Mouse (Mus musculus): Measurements from ENCODE around the gene Ccdc113. TPM values are rescaled to one million over a fixed set of nuclear protein-coding genes. Genes with fewer than 3 reads are reported as not detected.

Gene Ccdc113
- polyA plus RNA-seq, 1 experiment from 2014 or later, result 5.4 TPM

DNA sequence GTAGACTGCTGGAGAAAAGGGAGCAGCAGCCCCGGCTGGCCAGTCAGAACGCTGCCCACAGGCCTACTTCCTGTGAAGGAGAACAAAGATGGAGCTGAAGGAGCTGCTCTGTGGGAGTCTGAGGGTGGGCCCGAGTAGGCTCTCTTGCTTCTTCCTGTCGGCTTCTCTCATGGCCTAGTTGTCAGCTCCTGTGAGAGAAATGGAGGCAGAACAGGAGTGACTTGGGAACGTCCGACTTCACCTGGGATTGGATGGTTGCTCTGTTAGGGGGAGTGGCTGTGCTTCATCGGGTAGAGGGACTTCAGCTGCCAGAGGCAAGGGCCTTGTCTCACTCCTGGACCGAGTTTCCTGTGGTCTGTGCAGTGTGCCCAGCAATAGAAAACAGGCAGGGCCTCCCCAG, 14.0 kb downstream of the Ccdc113 start:
- DNase-seq (ENCODE audit: low spot score) (no peak), ATAC-seq (ENCODE audit: low read depth) (no peak)
- Histone ChIP-seq H3K9ac (ENCODE audit: low read depth, low read length) (no peak overlapping the region), H3K36me3 (ENCODE audit: control insufficient read depth, insufficient read depth, low read length) (no peaks in the 10 kb centered on the region), H3K4me3 (ENCODE audit: low read depth, low read length) (no peak overlapping the region), H3K27ac (replicated peaks; ENCODE audit: low read depth, low read length) (no peak overlapping the region), H3K27me3 (replicated peaks; ENCODE audit: control insufficient read depth, insufficient read depth, low read length) (no peaks in the 10 kb centered on the region), H3K9me3 (ENCODE audit: control insufficient read depth, low read length) (no peaks in the 10 kb centered on the region), H3K4me1 (ENCODE audit: control insufficient read depth, insufficient read depth, low read length) (no peaks in the 10 kb centered on the region), H3K4me2 (ENCODE audit: low read depth, low read length) (no peak overlapping the region)
- WGBS, result 44% methylated on average over 8 of the region's 8 CpGs

DNA sequence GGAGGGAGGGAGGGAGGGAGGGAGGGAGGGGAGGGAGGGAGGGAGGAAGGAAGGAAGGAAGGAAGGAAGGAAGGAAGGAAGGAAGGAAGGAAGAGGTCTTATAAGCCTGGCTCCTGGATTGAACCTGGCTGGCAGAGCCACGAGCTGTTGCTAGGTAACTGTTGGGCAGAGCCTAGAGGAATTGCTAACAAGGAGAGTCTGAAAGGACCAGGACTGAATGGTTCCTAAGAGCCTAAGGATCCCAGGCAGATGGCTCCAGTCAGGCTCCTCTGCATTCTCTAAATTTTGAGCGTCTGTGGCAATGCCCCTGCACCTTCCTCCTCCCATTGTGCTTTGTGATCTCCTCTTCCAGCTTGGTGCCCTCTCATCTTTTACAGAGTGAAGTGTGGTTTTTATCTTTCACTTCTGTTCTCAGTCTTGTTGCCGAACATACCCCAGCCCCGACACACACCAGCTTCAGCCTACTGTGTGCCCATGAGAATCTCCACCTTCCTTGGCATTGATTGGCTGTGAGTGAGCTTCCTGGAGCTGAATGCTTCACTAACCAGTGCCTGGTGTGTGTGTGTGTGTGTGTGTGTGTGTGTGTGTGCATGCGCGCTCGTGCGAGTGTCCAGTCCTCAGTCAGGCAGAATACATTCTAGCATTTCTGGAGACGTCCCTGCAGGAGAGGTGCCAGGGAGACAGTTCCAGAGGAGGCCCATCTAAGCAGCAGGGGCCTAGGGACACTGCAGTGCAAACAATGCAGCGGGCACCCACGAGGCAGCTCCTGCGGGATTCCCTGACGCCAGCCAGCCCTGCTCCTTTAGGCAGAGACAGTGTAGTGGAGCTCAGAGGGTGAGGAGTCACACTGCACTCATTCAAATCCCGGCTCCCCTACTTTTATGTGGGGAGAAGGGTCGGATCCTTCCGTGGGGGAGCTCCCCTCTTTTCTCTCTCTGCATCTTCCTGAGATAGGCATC, 16.3 kb downstream of the Ccdc113 start:
- DNase-seq (ENCODE audit: low spot score) (no peak), ATAC-seq (ENCODE audit: low read depth) (no peak)
- WGBS, result 60% methylated on average over 16 of the region's 16 CpGs

GRCm38 (mm10) chr8:95551577-95551976, 17.7 kb downstream of the Ccdc113 start:
- 67% methylated on average over 4 of the region's 4 CpGs for WGBS

More for the DNA sequence above, 16.3 kb downstream of the Ccdc113 start:
- no peaks in the 10 kb centered on the region for H3K36me3 ChIP-seq (ENCODE audit: control insufficient read depth, insufficient read depth, low read length)
- no peak overlapping the region for H3K27ac ChIP-seq (replicated peaks; ENCODE audit: low read depth, low read length)
- H3K27me3 ChIP-seq (replicated peaks; ENCODE audit: control insufficient read depth, insufficient read depth, low read length), result no peaks in the 10 kb centered on the region
- H3K4me1 ChIP-seq (ENCODE audit: control insufficient read depth, insufficient read depth, low read length), result no peaks in the 10 kb centered on the region
- H3K9ac ChIP-seq (ENCODE audit: low read depth, low read length), result no peak overlapping the region
- H3K4me2 ChIP-seq (ENCODE audit: low read depth, low read length), result no peak overlapping the region
- no peaks in the 10 kb centered on the region for H3K9me3 ChIP-seq (ENCODE audit: control insufficient read depth, low read length)
- H3K4me3 ChIP-seq (ENCODE audit: low read depth, low read length), result no peak overlapping the region

DNA sequence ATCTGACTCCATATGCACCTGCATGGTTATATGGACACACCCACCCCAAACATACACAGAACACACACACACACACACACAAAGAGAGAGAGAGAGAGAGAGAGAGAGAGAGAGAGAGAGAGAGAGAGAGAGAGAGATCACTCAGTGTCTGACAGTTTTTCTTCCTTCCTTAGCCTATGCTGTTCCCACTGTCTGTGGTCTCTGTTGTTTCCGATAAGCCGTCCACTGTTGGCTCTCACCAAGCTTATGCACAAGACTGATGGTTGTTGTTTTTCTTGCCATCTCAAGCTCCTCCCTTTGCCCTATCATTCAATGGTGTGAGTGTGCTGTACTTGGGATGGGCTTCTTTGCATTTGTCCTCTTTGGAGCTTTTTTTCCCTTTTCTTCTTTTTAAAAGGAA, 22.1 kb downstream of the Ccdc113 start:
- Histone ChIP-seq H3K9ac (ENCODE audit: low read depth, low read length) (no peak overlapping the region), H3K4me2 (ENCODE audit: low read depth, low read length) (no peak overlapping the region), H3K36me3 (ENCODE audit: control insufficient read depth, insufficient read depth, low read length) (no peaks in the 10 kb centered on the region), H3K4me1 (ENCODE audit: control insufficient read depth, insufficient read depth, low read length) (no peaks in the 10 kb centered on the region), H3K9me3 (ENCODE audit: control insufficient read depth, low read length) (no peaks in the 10 kb centered on the region), H3K27me3 (replicated peaks; ENCODE audit: control insufficient read depth, insufficient read depth, low read length) (no peaks in the 10 kb centered on the region), H3K4me3 (ENCODE audit: low read depth, low read length) (no peak overlapping the region), H3K27ac (replicated peaks; ENCODE audit: low read depth, low read length) (no peak overlapping the region)
- ATAC-seq (ENCODE audit: low read depth), result no peak
- no peak for DNase-seq (ENCODE audit: low spot score)
- WGBS, result 79% methylated on average over 2 of the region's 2 CpGs

More at GRCm38 (mm10) chr8:95551577-95551976, 17.7 kb downstream of the Ccdc113 start:
- Histone ChIP-seq H3K9me3 (ENCODE audit: control insufficient read depth, low read length) (no peaks in the 10 kb centered on the region), H3K27ac (replicated peaks; ENCODE audit: low read depth, low read length) (no peak overlapping the region), H3K9ac (ENCODE audit: low read depth, low read length) (no peak overlapping the region), H3K27me3 (replicated peaks; ENCODE audit: control insufficient read depth, insufficient read depth, low read length) (no peaks in the 10 kb centered on the region), H3K4me2 (ENCODE audit: low read depth, low read length) (no peak overlapping the region), H3K36me3 (ENCODE audit: control insufficient read depth, insufficient read depth, low read length) (no peaks in the 10 kb centered on the region), H3K4me3 (ENCODE audit: low read depth, low read length) (no peak overlapping the region), H3K4me1 (ENCODE audit: control insufficient read depth, insufficient read depth, low read length) (no peaks in the 10 kb centered on the region)
- ATAC-seq (ENCODE audit: low read depth) (no peak), DNase-seq (ENCODE audit: low spot score) (no peak)

- peaks cover 8% of the 10 kb centered on the region; the same call in 1 of the 2 replicates for H3K9me3 ChIP-seq (ENCODE audit: control insufficient read depth, low read length)
- H3K27ac ChIP-seq (replicated peaks; ENCODE audit: low read depth, low read length), result no peak overlapping the region
- no peak overlapping the region for H3K4me2 ChIP-seq (ENCODE audit: low read depth, low read length)
- no peaks in the 10 kb centered on the region for H3K36me3 ChIP-seq (ENCODE audit: control insufficient read depth, insufficient read depth, low read length)
- no peak overlapping the region for H3K9ac ChIP-seq (ENCODE audit: low read depth, low read length)
- ATAC-seq (ENCODE audit: low read depth) (no peak), DNase-seq (ENCODE audit: low spot score) (peak; percentile 19)
- H3K4me3 ChIP-seq (ENCODE audit: low read depth, low read length), result no peak overlapping the region
- no peaks in the 10 kb centered on the region for H3K27me3 ChIP-seq (replicated peaks; ENCODE audit: control insufficient read depth, insufficient read depth, low read length)
- WGBS, result 63% methylated on average over 4 of the region's 4 CpGs
- H3K4me1 ChIP-seq (ENCODE audit: control insufficient read depth, insufficient read depth, low read length), result no peaks in the 10 kb centered on the region
These were observed 32.3 kb downstream of the Ccdc113 start for GRCm38 (mm10) chr8:95566217-95566616.

DNA sequence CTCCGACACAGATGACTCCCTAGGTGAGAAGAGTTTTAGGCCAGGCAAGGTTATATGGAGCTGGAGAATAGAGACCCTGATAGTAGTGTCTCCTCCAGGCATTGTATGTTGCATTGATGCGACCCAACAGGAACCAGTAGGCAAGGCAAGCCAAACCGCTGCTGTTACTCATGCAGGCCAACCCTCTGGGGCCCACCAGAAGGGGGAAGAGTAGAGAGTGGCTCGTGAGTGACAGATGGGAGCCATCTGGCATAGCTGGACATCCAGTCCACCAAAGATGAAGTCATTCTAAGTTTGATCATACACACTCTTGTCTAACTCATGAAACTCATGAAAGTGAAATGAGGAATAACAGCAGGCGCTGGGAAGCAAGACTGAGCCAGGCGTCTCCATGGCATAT, 32.9 kb downstream of the Ccdc113 start:
- Histone ChIP-seq H3K9ac (ENCODE audit: low read depth, low read length) (no peak overlapping the region), H3K9me3 (ENCODE audit: control insufficient read depth, low read length) (peaks cover 10% of the 10 kb centered on the region; the same call in 1 of the 2 replicates), H3K36me3 (ENCODE audit: control insufficient read depth, insufficient read depth, low read length) (no peaks in the 10 kb centered on the region), H3K4me2 (ENCODE audit: low read depth, low read length) (no peak overlapping the region), H3K4me3 (ENCODE audit: low read depth, low read length) (no peak overlapping the region), H3K27me3 (replicated peaks; ENCODE audit: control insufficient read depth, insufficient read depth, low read length) (no peaks in the 10 kb centered on the region), H3K27ac (replicated peaks; ENCODE audit: low read depth, low read length) (no peak overlapping the region), H3K4me1 (ENCODE audit: control insufficient read depth, insufficient read depth, low read length) (no peaks in the 10 kb centered on the region)
- peak; percentile 9 for DNase-seq (ENCODE audit: low spot score)
- no peak for ATAC-seq (ENCODE audit: low read depth)
- 81% methylated on average over 6 of the region's 6 CpGs for WGBS

DNA sequence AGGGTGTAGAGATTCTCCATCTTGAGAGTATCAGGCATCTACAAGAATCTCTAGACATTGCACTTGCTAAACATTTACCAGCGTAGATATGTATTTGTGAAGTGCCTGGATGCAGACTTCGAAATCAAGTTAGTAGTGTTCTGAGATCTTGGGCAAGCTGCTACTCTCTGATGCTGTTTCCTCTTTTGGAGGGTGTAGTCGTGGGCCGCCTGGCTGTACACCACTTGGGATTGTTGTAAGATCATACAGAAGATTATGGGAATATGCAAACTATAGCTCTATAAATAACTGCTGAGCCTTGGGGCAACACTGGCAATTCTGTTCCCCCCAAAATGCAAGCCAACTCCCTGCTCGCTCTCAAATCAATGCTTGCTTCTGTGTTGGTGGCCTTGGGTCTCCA, 39.3 kb downstream of the Ccdc113 start:
- Histone ChIP-seq H3K9ac (ENCODE audit: low read depth, low read length) (no peak overlapping the region), H3K36me3 (ENCODE audit: control insufficient read depth, insufficient read depth, low read length) (no peaks in the 10 kb centered on the region), H3K27me3 (replicated peaks; ENCODE audit: control insufficient read depth, insufficient read depth, low read length) (no peaks in the 10 kb centered on the region), H3K9me3 (ENCODE audit: control insufficient read depth, low read length) (peaks cover 10% of the 10 kb centered on the region; the same call in 1 of the 2 replicates), H3K27ac (replicated peaks; ENCODE audit: low read depth, low read length) (no peak overlapping the region), H3K4me2 (ENCODE audit: low read depth, low read length) (no peak overlapping the region), H3K4me3 (ENCODE audit: low read depth, low read length) (no peak overlapping the region), H3K4me1 (ENCODE audit: control insufficient read depth, insufficient read depth, low read length) (no peaks in the 10 kb centered on the region)
- no peak for DNase-seq (ENCODE audit: low spot score)
- 86% methylated on average over 5 of the region's 5 CpGs for WGBS
- ATAC-seq (ENCODE audit: low read depth), result no peak

DNA sequence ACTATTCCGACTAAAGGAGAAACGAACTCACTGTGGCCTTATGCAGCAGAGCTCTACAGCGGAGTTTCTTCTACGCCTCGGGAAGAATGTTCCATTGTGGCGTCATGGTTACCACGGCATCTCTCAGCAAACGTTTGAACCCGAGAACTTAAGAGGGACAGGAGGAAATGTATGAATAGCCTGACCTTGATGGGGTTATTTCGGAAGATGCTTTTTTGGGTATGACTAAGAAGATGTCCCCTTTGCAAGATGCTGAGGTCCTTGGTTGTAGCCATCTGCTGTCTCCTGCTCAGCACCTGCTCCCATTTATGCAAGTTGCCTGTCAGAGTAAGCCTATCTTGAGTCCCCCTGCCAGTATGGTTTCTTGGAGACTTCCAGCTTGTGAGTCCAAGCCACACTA, 42.4 kb downstream of the Ccdc113 start, which contains the start of gene Prss54:
Prss54 (minus strand) TSS at position 101 of the 400 bp plus-strand sequence.
- Histone ChIP-seq H3K4me1 (ENCODE audit: control insufficient read depth, insufficient read depth, low read length) (no peaks in the 10 kb centered on the region), H3K4me3 (ENCODE audit: low read depth, low read length) (no peak within 1 kb of the TSS), H3K27me3 (replicated peaks; ENCODE audit: control insufficient read depth, insufficient read depth, low read length) (no peaks in the 10 kb centered on the region), H3K4me2 (ENCODE audit: low read depth, low read length) (no peak within 1 kb of the TSS), H3K9ac (ENCODE audit: low read depth, low read length) (no peak within 1 kb of the TSS), H3K27ac (replicated peaks; ENCODE audit: low read depth, low read length) (no peak within 1 kb of the TSS), H3K36me3 (ENCODE audit: control insufficient read depth, insufficient read depth, low read length) (no peaks in the 10 kb centered on the region), H3K9me3 (ENCODE audit: control insufficient read depth, low read length) (0 out of 2 replicates have a peak, but pooled peaks cover 2% of the 10 kb centered on the region)
- DNase-seq (ENCODE audit: low spot score), result no peak
- ATAC-seq (ENCODE audit: low read depth), result no peak
- WGBS, result 86% methylated on average over 10 of the region's 10 CpGs
